Mouse (Mus musculus): ENCODE results near the gene Tsen54. TPM values are rescaled to one million over a fixed set of nuclear protein-coding genes. Genes with fewer than 3 reads are reported as not detected.
"Not testable (repeated sequence)": the region's sequence is repeated elsewhere in the genome, so short reads cannot be mapped to it uniquely, and the experiment has no call there.

The Tsen54 gene
- total RNA-seq, 4 experiments from 2014 or later, result 6.9 to 8.8 (median 7.5) TPM

- no peak for DNase-seq (ENCODE audit: low spot score)
These were observed 14.5 kb downstream of the Tsen54 start for GRCm38 (mm10) chr11:115829036-115829435.

- no peak for DNase-seq (ENCODE audit: low spot score)
These were observed 16.2 kb downstream of the Tsen54 start for GRCm38 (mm10) chr11:115830550-115831325.

- no peak for DNase-seq (ENCODE audit: low spot score)
These were observed 17.0 kb downstream of the Tsen54 start for GRCm38 (mm10) chr11:115831518-115831917.

GRCm38 (mm10) chr11:115832064-115832463 lies 17.5 kb downstream of the Tsen54 start:
- DNase-seq (ENCODE audit: low spot score), result no peak

GRCm38 (mm10) chr11:115832523-115832922 lies 18.0 kb downstream of the Tsen54 start:
- no peak for DNase-seq (ENCODE audit: low spot score)

GRCm38 (mm10) chr11:115833021-115833513 lies 18.5 kb downstream of the Tsen54 start:
- DNase-seq (ENCODE audit: low spot score), result no peak

GRCm38 (mm10) chr11:115834033-115834432 lies 19.5 kb downstream of the Tsen54 start:
- no peak for DNase-seq (ENCODE audit: low spot score)

GRCm38 (mm10) chr11:115836656-115837395 lies 22.3 kb downstream of the Tsen54 start:
- no peak for DNase-seq (ENCODE audit: low spot score)

- DNase-seq (ENCODE audit: low spot score), result no peak
These were observed 23.3 kb downstream of the Tsen54 start for GRCm38 (mm10) chr11:115837606-115838345.

- no peak for DNase-seq (ENCODE audit: low spot score)
These were observed 24.4 kb downstream of the Tsen54 start for GRCm38 (mm10) chr11:115838895-115839311.

GRCm38 (mm10) chr11:115839732-115840131 lies 25.2 kb downstream of the Tsen54 start:
- DNase-seq (ENCODE audit: low spot score), result no peak

GRCm38 (mm10) chr11:115841044-115841443 lies 26.5 kb downstream of the Tsen54 start:
- no peak for DNase-seq (ENCODE audit: low spot score)

- peak; percentile 65 for DNase-seq (ENCODE audit: low spot score)
These were observed 27.5 kb downstream of the Tsen54 start for GRCm38 (mm10) chr11:115841961-115842550.

GRCm38 (mm10) chr11:115843141-115843890 lies 28.8 kb downstream of the Tsen54 start:
- no peak for DNase-seq (ENCODE audit: low spot score)

- DNase-seq (ENCODE audit: low spot score), result no peak
These were observed 29.3 kb downstream of the Tsen54 start for GRCm38 (mm10) chr11:115843891-115844239.

GRCm38 (mm10) chr11:115844240-115844639 lies 29.7 kb downstream of the Tsen54 start:
- DNase-seq (ENCODE audit: low spot score), result no peak

- no peak for DNase-seq (ENCODE audit: low spot score)
These were observed 31.3 kb downstream of the Tsen54 start for GRCm38 (mm10) chr11:115845819-115846218.

GRCm38 (mm10) chr11:115854674-115855073 lies 40.1 kb downstream of the Tsen54 start:
- DNase-seq (ENCODE audit: low spot score), result no peak

GRCm38 (mm10) chr11:115857146-115857545 lies 42.6 kb downstream of the Tsen54 start:
- DNase-seq (ENCODE audit: low spot score), result not testable (repeated sequence)

- no peak for DNase-seq (ENCODE audit: low spot score)
These were observed 43.4 kb downstream of the Tsen54 start for GRCm38 (mm10) chr11:115857936-115858335.

GRCm38 (mm10) chr11:115858354-115858753 lies 43.8 kb downstream of the Tsen54 start, which contains the start of gene Myo15b:
Myo15b (plus strand) TSS chr11:115858406.
- no peak for DNase-seq (ENCODE audit: low spot score)

All from heart, adult 8-10 months (tissue).